Mouse (Mus musculus) splenic B cell, adult 2 months (primary cell): Measurements from ENCODE around the gene Zfhx3.

Source experiments
- DNase-seq: peaks from one replicate; pipeline ENCODE4 v3.0.0-alpha.2; 2011; ENCODE audit warnings: low read depth, low spot score
- H3K27me3 ChIP-seq: 2 replicates; pipeline ENCODE4 v1.6.1; 2012; ENCODE audit warnings: mild to moderate bottlenecking, low read length, moderate library complexity, mixed read lengths; ENCODE audit not compliant: control insufficient read depth, poor library complexity, insufficient read depth, severe bottlenecking
- H3K36me3 ChIP-seq: 2 replicates; pipeline ENCODE4 v1.6.1; 2012; ENCODE audit warnings: mild to moderate bottlenecking, low read length, moderate library complexity, mixed read lengths; ENCODE audit not compliant: control insufficient read depth, poor library complexity, insufficient read depth, severe bottlenecking

Zfhx3 gene

DNA sequence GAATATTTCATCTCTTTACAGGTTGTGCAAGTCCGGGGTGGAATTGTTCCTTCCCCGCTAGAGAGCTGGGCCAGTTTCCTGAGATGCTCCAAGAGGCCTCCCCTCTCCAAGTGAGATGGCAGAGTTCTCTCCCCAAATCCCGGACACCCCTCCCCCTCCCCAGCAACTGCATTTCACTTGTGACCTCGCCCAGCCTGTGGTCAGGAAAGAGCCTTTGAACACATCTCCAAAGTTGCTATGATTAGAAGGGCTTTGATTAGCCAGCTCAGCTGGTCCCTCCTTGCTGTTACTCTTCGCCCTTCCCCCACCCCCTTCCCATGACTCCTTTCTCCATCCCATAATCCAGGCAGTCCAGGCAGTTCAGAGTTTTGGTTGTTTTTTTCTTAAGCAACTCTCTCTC lies 670.4 kb downstream of the Zfhx3 start:
- Histone ChIP-seq H3K27me3 (no peaks in the 10 kb centered on the region), H3K36me3 (no peaks in the 10 kb centered on the region)
- no peak for DNase-seq

DNA sequence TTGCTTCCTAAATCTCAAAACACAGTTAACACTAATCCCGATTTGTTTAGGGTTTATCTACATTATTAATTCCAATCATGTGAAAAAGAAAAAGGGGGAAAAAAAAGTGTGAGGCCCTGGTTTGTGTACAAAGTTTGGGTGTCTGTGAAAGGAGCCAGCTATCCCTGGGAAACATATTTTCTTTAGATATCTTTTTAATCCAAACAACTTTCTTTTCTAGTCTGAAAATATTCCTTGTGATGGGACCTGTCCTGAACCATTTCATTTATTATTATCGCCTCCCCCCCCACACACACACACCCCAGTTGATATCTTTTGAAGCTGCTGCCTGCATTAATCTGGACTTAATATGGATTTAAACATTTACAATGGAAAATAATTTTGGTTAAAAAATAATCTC lies 670.8 kb downstream of the Zfhx3 start:
- DNase-seq = no peak
- Histone ChIP-seq H3K27me3 (no peaks in the 10 kb centered on the region), H3K36me3 (no peaks in the 10 kb centered on the region)

DNA sequence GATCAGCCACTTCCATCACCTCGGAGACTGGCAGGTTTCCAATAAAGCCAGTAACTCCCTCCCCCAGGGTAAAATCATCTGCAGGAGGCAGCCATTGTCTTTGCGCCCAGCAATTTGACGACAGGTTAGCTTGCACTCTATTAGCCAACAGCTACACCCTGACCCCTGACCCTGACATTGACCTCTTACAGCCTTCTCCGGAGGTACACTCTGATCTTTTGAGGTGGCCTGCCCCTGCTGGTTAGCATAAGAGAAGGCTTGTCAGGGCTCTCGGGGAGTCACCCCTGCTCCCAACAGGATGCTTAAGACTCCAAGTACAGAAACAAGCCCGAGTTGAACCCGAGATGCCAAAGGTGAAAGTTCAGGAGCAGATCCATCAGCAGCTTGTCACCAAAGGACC lies 678.9 kb downstream of the Zfhx3 start:
- no peak for DNase-seq
- H3K36me3 ChIP-seq = no peaks in the 10 kb centered on the region
- no peaks in the 10 kb centered on the region for H3K27me3 ChIP-seq

DNA sequence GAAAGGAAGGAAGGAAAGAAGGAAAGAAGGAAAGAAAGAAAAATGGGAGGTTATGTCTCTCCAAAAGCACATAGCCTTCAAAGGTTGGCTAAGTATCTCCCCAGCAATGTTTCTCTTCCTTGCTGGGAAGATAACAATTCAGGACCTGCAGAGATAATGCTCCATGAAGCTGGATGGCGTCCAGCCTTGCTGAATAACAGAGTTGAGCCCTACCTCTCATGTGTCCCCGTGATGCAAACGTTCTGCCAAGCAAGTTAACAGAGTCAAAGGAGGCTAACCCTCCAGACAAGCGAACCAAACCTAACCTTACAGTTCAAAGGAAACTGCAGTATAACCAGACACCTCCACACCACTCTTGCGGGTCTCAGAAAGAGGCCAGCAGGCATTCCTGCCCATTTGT lies 681.2 kb downstream of the Zfhx3 start:
- H3K36me3 ChIP-seq = no peaks in the 10 kb centered on the region
- H3K27me3 ChIP-seq = no peaks in the 10 kb centered on the region
- DNase-seq = no peak

DNA sequence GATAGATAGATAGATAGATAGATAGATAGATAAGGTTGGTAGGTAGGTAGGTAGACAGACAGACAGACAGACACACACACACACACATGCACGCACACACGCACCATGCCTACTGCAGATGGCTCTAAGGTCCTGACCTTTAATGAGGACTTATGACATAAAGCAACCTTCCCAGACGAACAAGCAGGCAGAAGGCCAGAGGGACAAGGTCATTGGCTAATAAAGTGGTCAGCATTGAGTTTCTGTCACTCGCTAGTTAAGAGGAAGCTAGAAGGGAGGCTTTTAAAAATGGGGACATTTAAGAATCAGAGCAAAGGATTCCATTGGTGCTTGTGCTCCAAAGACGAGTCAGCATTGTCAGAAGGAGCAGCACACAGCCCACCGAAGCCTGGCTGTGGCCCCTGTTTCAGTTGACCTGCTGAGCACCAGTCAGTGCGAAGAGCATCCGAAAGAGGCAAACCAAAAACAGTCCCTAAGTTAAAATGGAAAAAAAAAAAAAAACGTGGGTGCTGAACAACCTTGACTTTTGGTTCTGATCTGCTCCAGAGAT lies 683.2 kb downstream of the Zfhx3 start:
- Histone ChIP-seq H3K36me3 (no peaks in the 10 kb centered on the region), H3K27me3 (no peaks in the 10 kb centered on the region)

DNA sequence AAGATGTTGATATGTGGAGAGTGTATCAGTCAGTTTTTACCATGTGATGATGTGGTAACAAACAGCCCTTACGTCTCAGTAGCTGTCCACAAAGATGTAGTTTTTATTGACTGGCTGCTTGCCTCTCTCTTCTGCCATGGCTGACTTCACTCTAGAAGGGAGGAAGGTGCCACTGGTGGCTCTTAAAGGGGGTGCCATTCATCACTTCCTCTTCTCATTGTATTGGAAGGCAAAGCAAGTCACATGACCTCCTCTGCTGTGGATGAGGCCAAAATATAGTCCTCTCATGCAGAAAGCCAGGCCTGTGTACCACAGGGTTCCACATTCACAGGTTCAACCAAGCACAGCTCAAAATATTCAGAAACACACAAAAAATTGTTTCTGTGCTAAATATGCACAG lies 688.6 kb downstream of the Zfhx3 start:
- H3K36me3 ChIP-seq = no peaks in the 10 kb centered on the region
- DNase-seq = peak; percentile 64
- no peaks in the 10 kb centered on the region for H3K27me3 ChIP-seq

More for the DNA sequence above, 683.2 kb downstream of the Zfhx3 start:
- DNase-seq = no peak

DNA sequence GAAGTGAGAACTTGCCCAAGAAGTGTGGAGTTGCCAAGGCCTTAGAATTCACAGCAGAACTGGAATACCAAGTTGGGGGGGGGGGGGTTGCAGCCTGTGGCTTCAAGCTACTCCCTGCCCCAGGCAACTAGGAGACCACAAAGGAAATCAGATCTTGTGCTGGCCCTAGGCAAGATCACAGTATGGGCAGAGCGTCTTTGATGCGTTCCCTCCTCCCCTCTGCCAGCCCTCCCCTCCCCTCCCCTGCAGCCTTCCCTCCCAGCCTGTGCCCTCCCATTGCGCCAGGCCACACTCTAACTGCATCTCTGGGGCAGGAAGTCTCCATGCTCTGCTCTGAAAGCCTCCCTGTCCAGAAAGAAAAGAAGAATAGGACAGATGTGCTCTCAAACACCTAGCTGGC lies 691.8 kb downstream of the Zfhx3 start:
- DNase-seq = no peak
- Histone ChIP-seq H3K27me3 (no peaks in the 10 kb centered on the region), H3K36me3 (no peaks in the 10 kb centered on the region)

DNA sequence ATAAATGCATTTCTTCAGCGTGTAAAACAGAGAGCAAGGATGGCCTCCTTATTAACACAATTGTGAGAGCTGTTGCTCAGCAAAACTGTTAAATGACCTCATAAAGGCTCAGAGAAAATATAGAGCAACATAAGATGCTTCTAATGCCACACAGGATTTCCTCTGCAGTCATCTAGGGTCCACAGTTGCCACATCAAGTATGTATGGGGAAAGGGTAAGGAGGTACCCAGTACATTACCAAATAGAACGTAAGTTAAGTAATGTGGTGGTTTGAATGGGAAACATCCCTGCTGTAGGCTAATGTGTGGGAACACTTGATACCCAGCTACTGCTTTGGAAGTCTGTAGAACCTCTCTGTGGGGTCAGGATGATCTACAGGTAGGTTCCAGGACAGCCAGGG lies 695.4 kb downstream of the Zfhx3 start:
- Histone ChIP-seq H3K36me3 (no peaks in the 10 kb centered on the region), H3K27me3 (no peaks in the 10 kb centered on the region)
- no peak for DNase-seq

DNA sequence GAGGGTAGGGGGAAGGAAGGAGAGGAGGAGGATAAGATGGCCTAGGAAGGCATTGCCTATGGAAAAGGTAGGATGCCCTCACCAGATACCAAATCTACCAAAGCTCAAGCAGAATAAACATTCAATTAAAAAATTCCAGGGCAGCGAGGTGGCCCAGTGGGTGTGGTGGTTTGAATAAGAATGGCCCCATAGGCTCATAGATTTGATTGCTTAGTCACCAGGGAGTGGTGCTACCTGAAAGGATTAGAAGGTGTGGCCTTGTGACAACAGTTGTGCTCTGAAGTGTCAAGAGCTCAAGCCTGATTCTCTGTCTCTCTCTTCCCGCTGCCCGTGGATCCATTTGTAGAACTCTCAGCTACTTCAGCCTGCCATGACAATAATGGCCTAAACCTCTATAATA lies 703.2 kb downstream of the Zfhx3 start:
- DNase-seq = no peak
- Histone ChIP-seq H3K27me3 (no peaks in the 10 kb centered on the region), H3K36me3 (no peaks in the 10 kb centered on the region)

DNA sequence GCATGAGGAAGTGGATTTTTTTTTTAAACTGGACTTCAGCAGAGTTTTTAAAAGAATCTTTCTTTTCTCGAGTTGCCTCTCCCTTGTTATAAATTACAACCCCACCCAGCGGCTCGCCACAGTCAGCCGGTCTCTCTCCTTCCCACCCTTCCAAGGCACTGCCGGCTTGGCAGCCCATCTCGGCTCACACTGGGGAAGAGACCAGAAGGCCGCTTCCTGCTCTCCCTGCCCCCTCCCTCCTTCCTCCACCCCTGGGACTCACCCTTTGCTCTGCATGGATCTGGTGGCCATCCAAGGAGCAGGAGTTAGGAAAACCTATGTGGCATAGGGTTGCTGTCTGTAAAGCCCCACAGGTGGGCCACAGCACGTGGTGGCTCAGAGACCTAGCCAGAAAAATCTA lies 705.1 kb downstream of the Zfhx3 start:
- Histone ChIP-seq H3K36me3 (no peaks in the 10 kb centered on the region), H3K27me3 (no peaks in the 10 kb centered on the region)
- no peak for DNase-seq

DNA sequence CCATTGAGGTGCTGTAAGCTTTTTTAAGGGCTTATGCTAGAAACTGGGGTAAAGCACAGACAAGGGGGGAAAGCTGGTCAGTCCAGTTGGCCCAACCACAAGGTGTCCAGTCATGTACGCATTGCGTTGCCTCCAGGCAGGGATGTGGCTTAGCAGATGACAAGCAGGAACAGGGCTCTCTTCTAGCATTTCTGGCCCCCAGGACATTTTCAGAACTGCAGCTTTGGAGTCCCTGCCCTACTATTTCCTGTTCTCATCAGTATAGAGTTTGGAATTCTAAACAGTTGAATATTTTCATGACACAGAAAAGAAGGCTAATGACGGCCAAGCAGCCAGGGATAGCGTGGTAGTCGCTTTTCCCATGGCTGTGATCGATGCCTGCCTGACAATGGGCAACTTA lies 706.5 kb downstream of the Zfhx3 start:
- DNase-seq = no peak
- Histone ChIP-seq H3K27me3 (no peaks in the 10 kb centered on the region), H3K36me3 (no peaks in the 10 kb centered on the region)

DNA sequence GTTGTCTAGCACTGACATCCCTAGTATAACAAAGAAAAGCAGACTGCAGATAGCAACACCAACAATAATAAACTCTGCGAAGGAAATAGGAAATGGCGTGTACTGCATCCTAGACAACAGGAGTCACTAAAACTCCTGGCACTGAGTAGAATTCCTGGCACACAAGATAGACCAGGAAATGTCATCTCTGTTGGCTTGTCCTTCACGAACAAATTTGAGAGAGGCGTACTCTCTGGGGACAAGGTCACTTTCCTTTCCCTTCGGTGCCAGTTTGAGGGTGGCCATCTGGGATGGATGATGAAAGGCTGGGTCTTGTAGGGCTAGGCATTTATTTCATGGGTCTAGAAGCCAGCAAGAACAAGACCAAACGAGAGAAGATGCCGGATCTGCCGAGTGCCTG lies 708.4 kb downstream of the Zfhx3 start:
- no peaks in the 10 kb centered on the region for H3K27me3 ChIP-seq
- no peak for DNase-seq
- H3K36me3 ChIP-seq = no peaks in the 10 kb centered on the region

DNA sequence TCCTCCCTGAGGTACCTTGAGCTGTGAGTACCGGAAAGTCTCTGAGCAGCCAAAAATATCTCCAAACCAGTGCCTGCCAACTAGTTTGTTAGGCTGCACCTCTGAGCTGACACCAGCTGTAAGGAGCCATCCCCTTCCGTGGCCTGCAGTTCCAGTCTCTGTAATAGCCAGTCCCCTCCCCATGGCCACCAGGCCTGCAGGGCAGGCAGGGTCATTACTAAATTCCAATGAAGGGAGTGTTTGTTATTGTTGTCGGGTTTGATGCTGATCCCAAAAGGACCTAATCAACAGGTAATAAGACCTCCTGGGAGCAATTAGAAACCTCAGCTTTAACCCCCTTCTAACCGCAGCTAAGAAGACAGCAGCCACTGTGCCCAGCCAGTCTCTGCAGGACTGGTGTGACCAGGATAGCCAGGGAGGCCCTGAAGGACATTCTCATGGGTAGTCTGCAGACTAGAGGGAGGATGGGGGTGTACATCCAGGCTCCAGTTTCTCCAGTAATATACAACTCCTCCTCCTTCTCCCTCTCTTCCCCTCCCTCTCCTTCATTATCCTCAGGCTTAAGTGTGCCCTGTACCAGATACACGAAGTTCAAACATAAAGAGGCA lies 719.1 kb downstream of the Zfhx3 start:
- DNase-seq = no peak
- H3K36me3 ChIP-seq = no peaks in the 10 kb centered on the region
- H3K27me3 ChIP-seq = no peaks in the 10 kb centered on the region

DNA sequence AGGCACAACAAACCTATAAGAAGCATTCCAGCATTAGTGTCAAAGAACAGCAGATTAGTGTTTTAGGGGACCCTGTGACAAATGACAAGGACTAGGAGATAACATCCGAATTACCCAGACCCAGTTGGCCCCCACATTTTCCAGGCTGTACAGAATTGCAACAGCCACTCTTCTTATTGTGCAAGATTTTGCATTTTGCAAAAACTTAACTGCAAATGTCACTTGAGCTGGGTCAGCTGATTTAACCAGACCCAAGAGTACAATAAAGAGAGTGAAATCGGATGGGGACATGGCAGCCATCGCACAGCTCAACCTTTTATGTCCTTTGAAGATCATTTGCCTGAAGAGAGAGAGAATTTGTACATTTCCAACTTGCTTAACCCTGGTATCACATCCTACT lies 720.3 kb downstream of the Zfhx3 start:
- H3K36me3 ChIP-seq = no peaks in the 10 kb centered on the region
- no peak for DNase-seq
- H3K27me3 ChIP-seq = no peaks in the 10 kb centered on the region

DNA sequence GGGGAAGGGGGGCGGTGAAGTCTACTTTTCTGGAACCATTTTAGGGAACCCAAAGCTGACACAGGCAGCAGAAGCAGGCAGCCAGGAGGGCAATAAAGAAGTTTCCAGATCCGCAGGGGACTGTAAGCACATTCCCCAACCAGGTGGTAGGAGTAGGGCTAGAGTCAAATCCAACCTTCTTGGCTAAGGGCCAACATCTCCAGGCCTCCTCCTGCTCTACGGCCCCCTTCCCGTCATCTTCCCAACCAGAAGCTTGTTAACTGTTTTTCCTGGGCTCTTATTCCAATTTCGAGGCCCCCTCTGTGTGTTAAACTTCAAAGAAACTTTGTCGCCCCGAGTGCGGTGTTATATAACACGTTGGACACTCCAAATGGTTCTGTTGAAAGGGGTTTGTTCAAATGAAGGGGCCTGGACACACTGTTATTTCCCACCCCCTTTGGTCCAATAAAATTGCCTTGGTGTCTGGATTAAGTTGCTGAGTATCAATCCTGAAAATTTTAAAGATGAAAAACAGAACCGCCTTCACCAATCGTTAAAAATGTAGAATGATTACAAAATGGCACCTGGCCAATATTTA lies 729.6 kb downstream of the Zfhx3 start:
- no peaks in the 10 kb centered on the region for H3K27me3 ChIP-seq
- H3K36me3 ChIP-seq = no peaks in the 10 kb centered on the region
- no peak for DNase-seq

DNA sequence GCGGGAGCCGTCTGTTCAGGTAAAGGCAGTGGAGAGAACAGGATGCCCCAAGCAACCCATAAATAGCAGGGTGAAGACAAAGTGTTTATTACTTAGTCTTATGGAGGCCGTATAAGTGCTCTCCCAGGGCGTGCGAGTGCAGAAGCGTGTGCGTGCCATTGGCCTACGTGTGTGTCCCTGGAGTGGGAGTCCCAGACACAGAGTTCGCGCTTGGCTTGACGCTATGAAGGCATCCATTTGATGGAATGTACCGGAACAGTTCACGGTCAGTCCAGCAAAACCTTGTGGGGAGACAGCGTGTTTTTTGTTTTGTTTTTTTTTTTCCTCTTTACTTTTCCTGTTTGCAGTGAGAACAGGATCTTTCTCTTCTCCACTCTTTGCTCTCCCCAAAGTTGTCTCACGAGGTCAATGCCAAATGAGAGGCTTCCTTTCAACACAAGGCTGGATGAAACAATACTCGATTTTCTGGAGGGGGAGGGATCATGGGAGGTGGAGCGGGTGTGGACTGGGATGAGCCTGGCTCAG lies 732.6 kb downstream of the Zfhx3 start:
- DNase-seq = no peak
- no peaks in the 10 kb centered on the region for H3K36me3 ChIP-seq

More for the DNA sequence above, 732.6 kb downstream of the Zfhx3 start:
- no peaks in the 10 kb centered on the region for H3K27me3 ChIP-seq
